Mouse (Mus musculus): ENCODE measurements around the gene Fbxo21. TPM values are rescaled to one million over a fixed set of nuclear protein-coding genes. Genes with fewer than 3 reads are reported as not detected.

Gene Fbxo21
- polyA plus RNA-seq, 1 experiment from 2014 or later, result 93.4 TPM

DNA sequence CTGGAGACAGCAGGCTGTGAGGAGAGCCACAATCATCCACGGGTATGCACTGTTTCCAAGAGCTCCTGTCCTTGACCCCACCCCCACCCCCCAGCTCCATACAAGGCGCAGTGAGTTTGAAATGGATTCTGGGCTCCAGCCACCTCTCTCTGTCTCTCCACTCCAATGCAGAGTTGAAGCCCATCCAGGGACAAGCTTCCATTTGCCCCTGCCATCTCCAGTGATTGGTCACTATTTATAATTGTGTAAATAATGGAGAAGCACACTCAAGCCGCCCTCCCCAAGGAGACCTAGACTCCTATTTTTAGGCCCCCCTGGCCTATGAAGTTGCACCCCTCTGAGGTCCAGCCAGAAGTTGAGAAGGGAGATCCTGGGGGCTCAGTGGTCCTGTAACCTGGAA, 46.5 kb downstream of the Fbxo21 start:
- ATAC-seq (ENCODE audit: low FRiP score), result no peak
- H3K36me3 ChIP-seq (ENCODE audit: control insufficient read depth, insufficient read depth, low read length), result no peaks in the 10 kb centered on the region
- peaks cover 12% of the 10 kb centered on the region for H3K4me1 ChIP-seq (ENCODE audit: control insufficient read depth, insufficient read depth, low read length)
- no peak overlapping the region for H3K4me2 ChIP-seq
- no peaks in the 10 kb centered on the region for H3K9me3 ChIP-seq (ENCODE audit: control insufficient read depth, low read length)
- no peak for DNase-seq (ENCODE audit: low spot score, missing footprints)
- H3K27me3 ChIP-seq (ENCODE audit: control insufficient read depth, insufficient read depth, low read length), result peaks cover 27% of the 10 kb centered on the region
- H3K27ac ChIP-seq (ENCODE audit: low read depth, low read length), result no peak overlapping the region
- H3K4me3 ChIP-seq (ENCODE audit: low read depth, low read length), result no peak overlapping the region
- WGBS, result 86% methylated on average over 3 of the region's 3 CpGs
- no peak overlapping the region for H3K9ac ChIP-seq (ENCODE audit: low read length)

DNA sequence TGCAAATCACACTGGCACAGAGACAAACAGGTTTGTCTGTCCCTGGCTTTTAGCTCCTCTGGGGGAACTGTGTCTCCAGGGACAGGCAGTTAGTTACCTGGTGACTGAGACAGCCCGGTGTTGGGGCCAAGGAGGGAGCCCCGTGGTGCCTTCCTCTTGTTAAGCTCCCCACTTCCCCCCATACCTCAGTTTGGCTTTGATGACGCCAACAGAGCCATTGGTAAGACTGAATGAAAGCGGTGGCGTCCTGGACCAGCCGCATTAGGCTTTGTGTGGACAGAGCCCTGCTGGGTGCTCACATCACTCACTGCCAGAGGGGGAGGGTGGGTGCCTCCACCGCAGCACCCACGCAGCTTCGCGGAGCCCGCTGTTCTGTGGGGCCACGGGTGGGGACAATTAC, 49.4 kb downstream of the Fbxo21 start:
- H3K4me1 ChIP-seq (ENCODE audit: control insufficient read depth, insufficient read depth, low read length), result peaks cover 19% of the 10 kb centered on the region
- DNase-seq (ENCODE audit: low spot score, missing footprints) (peak; percentile 86), ATAC-seq (ENCODE audit: low FRiP score) (no peak)
- H3K4me2 ChIP-seq, result no peak overlapping the region
- no peak overlapping the region for H3K9ac ChIP-seq (ENCODE audit: low read length)
- H3K9me3 ChIP-seq (ENCODE audit: control insufficient read depth, low read length), result no peaks in the 10 kb centered on the region
- peaks cover 51% of the 10 kb centered on the region for H3K27me3 ChIP-seq (ENCODE audit: control insufficient read depth, insufficient read depth, low read length)
- H3K4me3 ChIP-seq (ENCODE audit: low read depth, low read length), result no peak overlapping the region
- H3K36me3 ChIP-seq (ENCODE audit: control insufficient read depth, insufficient read depth, low read length), result no peaks in the 10 kb centered on the region
- 4% methylated on average over 12 of the region's 12 CpGs for WGBS
- H3K27ac ChIP-seq (ENCODE audit: low read depth, low read length), result no peak overlapping the region

GRCm38 (mm10) chr5:118026343-118026742, 49.8 kb downstream of the Fbxo21 start:
- Histone ChIP-seq H3K4me2 (no peak overlapping the region), H3K9ac (ENCODE audit: low read length) (no peak overlapping the region), H3K36me3 (ENCODE audit: control insufficient read depth, insufficient read depth, low read length) (no peaks in the 10 kb centered on the region), H3K4me3 (ENCODE audit: low read depth, low read length) (no peak overlapping the region), H3K27me3 (ENCODE audit: control insufficient read depth, insufficient read depth, low read length) (peaks cover 51% of the 10 kb centered on the region), H3K4me1 (ENCODE audit: control insufficient read depth, insufficient read depth, low read length) (peaks cover 19% of the 10 kb centered on the region), H3K9me3 (ENCODE audit: control insufficient read depth, low read length) (no peaks in the 10 kb centered on the region), H3K27ac (ENCODE audit: low read depth, low read length) (no peak overlapping the region)
- peak; percentile 89 for DNase-seq (ENCODE audit: low spot score, missing footprints)
- ATAC-seq (ENCODE audit: low FRiP score), result no peak
- 1% methylated on average over 13 of the region's 13 CpGs for WGBS

DNA sequence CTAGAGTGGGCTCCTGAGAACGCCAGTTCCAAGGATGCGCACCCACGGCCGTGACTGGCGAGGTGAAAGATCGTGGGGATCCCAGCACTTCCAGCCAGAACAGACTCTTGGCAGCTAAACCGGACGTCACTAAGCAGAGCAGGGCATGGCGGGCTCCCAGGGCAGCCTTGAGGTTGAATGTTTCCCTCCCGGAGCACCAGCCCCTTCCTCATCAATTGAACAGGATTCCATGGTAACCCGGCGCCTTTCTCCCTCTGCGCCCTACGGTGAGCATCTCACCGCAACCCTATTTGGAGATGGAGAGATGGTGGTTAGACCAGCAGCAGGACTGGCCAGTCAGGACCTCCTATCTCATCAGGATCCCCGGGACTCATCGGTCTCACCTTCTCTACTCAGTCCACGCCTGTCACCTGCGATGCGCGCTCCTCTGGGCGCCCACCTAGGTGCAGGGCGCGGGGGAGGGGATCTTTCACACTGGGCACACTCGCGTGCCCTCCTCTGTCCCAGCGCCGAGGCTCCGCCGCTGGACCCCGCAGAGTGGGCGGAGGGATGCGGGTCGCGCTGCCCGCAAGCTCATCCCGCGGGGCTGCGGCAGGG, 50.7 kb downstream of the Fbxo21 start:
- peaks cover 51% of the 10 kb centered on the region for H3K27me3 ChIP-seq (ENCODE audit: control insufficient read depth, insufficient read depth, low read length)
- H3K4me1 ChIP-seq (ENCODE audit: control insufficient read depth, insufficient read depth, low read length), result peaks cover 19% of the 10 kb centered on the region
- peak overlapping the region; percentile 44; the same call in 1 of the 2 replicates for H3K9ac ChIP-seq (ENCODE audit: low read length)
- peak overlapping the region; percentile 97 for H3K4me2 ChIP-seq
- ATAC-seq (ENCODE audit: low FRiP score), result peak; percentile 22; the same call in 1 of the 2 replicates
- no peaks in the 10 kb centered on the region for H3K36me3 ChIP-seq (ENCODE audit: control insufficient read depth, insufficient read depth, low read length)
- under 1% methylated on average over 37 of the region's 39 CpGs for WGBS
- no peaks in the 10 kb centered on the region for H3K9me3 ChIP-seq (ENCODE audit: control insufficient read depth, low read length)
- peak; percentile 93 for DNase-seq (ENCODE audit: low spot score, missing footprints)
- H3K4me3 ChIP-seq (ENCODE audit: low read depth, low read length), result peak overlapping the region; percentile 58
- no peak overlapping the region for H3K27ac ChIP-seq (ENCODE audit: low read depth, low read length)

GRCm38 (mm10) chr5:118027698-118028190, 51.2 kb downstream of the Fbxo21 start, which contains the start of gene Tesc:
Gene Tesc (plus strand): TSS chr5:118027743.
- WGBS, result under 1% methylated on average over 54 of the region's 63 CpGs
- DNase-seq (ENCODE audit: low spot score, missing footprints) (peak; percentile 92), ATAC-seq (ENCODE audit: low FRiP score) (peak; percentile 6; the same call in 1 of the 2 replicates)
- no peaks in the 10 kb centered on the region for H3K36me3 ChIP-seq (ENCODE audit: control insufficient read depth, insufficient read depth, low read length)
- peak within 1 kb of the TSS; percentile 97 for H3K4me2 ChIP-seq
- H3K9ac ChIP-seq (ENCODE audit: low read length), result peak within 1 kb of the TSS; percentile 44; the same call in 1 of the 2 replicates
- no peaks in the 10 kb centered on the region for H3K9me3 ChIP-seq (ENCODE audit: control insufficient read depth, low read length)
- H3K4me3 ChIP-seq (ENCODE audit: low read depth, low read length), result peak within 1 kb of the TSS; percentile 58
- H3K27me3 ChIP-seq (ENCODE audit: control insufficient read depth, insufficient read depth, low read length), result peaks cover 51% of the 10 kb centered on the region
- H3K27ac ChIP-seq (ENCODE audit: low read depth, low read length), result no peak within 1 kb of the TSS
- H3K4me1 ChIP-seq (ENCODE audit: control insufficient read depth, insufficient read depth, low read length), result peaks cover 19% of the 10 kb centered on the region

- Histone ChIP-seq H3K4me2 (peak overlapping the region; percentile 97), H3K36me3 (ENCODE audit: control insufficient read depth, insufficient read depth, low read length) (no peaks in the 10 kb centered on the region), H3K9ac (ENCODE audit: low read length) (peak overlapping the region; percentile 44; the same call in 1 of the 2 replicates), H3K27ac (ENCODE audit: low read depth, low read length) (no peak overlapping the region), H3K4me3 (ENCODE audit: low read depth, low read length) (peak overlapping the region; percentile 58), H3K9me3 (ENCODE audit: control insufficient read depth, low read length) (no peaks in the 10 kb centered on the region), H3K27me3 (ENCODE audit: control insufficient read depth, insufficient read depth, low read length) (peaks cover 51% of the 10 kb centered on the region), H3K4me1 (ENCODE audit: control insufficient read depth, insufficient read depth, low read length) (peaks cover 19% of the 10 kb centered on the region)
- WGBS, result 2% methylated on average over 79 of the region's 79 CpGs
- DNase-seq (ENCODE audit: low spot score, missing footprints), result peak; percentile 89
- peak; percentile 30; the same call in 1 of the 2 replicates for ATAC-seq (ENCODE audit: low FRiP score)
Observed at GRCm38 (mm10) chr5:118028191-118029034, 51.9 kb downstream of the Fbxo21 start.

- DNase-seq (ENCODE audit: low spot score, missing footprints) (no peak), ATAC-seq (ENCODE audit: low FRiP score) (no peak; the same call in 1 of the 2 replicates)
- Histone ChIP-seq H3K4me3 (ENCODE audit: low read depth, low read length) (peak overlapping the region; percentile 58), H3K27me3 (ENCODE audit: control insufficient read depth, insufficient read depth, low read length) (peaks cover 51% of the 10 kb centered on the region), H3K36me3 (ENCODE audit: control insufficient read depth, insufficient read depth, low read length) (no peaks in the 10 kb centered on the region), H3K4me1 (ENCODE audit: control insufficient read depth, insufficient read depth, low read length) (peaks cover 19% of the 10 kb centered on the region), H3K4me2 (peak overlapping the region; percentile 31), H3K27ac (ENCODE audit: low read depth, low read length) (no peak overlapping the region), H3K9ac (ENCODE audit: low read length) (no peak overlapping the region), H3K9me3 (ENCODE audit: control insufficient read depth, low read length) (no peaks in the 10 kb centered on the region)
- 7% methylated on average over 12 of the region's 12 CpGs for WGBS
Observed at GRCm38 (mm10) chr5:118029035-118029408, 52.5 kb downstream of the Fbxo21 start.

- H3K27me3 ChIP-seq (ENCODE audit: control insufficient read depth, insufficient read depth, low read length), result peaks cover 51% of the 10 kb centered on the region
- H3K9me3 ChIP-seq (ENCODE audit: control insufficient read depth, low read length), result no peaks in the 10 kb centered on the region
- no peaks in the 10 kb centered on the region for H3K36me3 ChIP-seq (ENCODE audit: control insufficient read depth, insufficient read depth, low read length)
- no peak overlapping the region for H3K27ac ChIP-seq (ENCODE audit: low read depth, low read length)
- peak; percentile 8; the same call in 1 of the 2 replicates for ATAC-seq (ENCODE audit: low FRiP score)
- H3K4me2 ChIP-seq, result peak overlapping the region; percentile 31; the same call in 1 of the 2 replicates
- DNase-seq (ENCODE audit: low spot score, missing footprints), result no peak
- WGBS, result 3% methylated on average over 10 of the region's 10 CpGs
- H3K4me3 ChIP-seq (ENCODE audit: low read depth, low read length), result peak overlapping the region; percentile 58
- peaks cover 19% of the 10 kb centered on the region for H3K4me1 ChIP-seq (ENCODE audit: control insufficient read depth, insufficient read depth, low read length)
- H3K9ac ChIP-seq (ENCODE audit: low read length), result no peak overlapping the region
Observed at GRCm38 (mm10) chr5:118029420-118029819, 52.9 kb downstream of the Fbxo21 start.

All from midbrain, embryonic 11.5 days (tissue).